26 mouse cellular contexts compared by ENCODE assay signal in genomic region chr17:50679613-50680534, GRCm38 (mm10).
DNase-seq lines count a peak whose midpoint lies in the region; TF ChIP-seq lines count a peak whose summit lies in the region.
"Had no signal": no experiment of that assay in that cellular context is flagged by ENCODE, and none has a peak within 500 bp of the region (broad histone marks: within the 10 kb centered on the region; RNA-seq: fewer than 3 reads in every experiment).

No protein-coding gene starts in this region.

- TF ChIP-seq CTCF in layer of hippocampus, adult 2 months (conservative IDR thresholded peaks at IDR 0.05), result no peak

- H3K4me3 ChIP-seq in layer of hippocampus, adult 2 months, result no peak overlapping the region
- H3K4me3 ChIP-seq: embryonic facial prominence, embryonic 13.5 days; forebrain, embryonic 13.5 days; heart, embryonic 12.5 days; limb, embryonic 12.5 days; liver, embryonic 13.5 days; megakaryocyte, embryonic 14.5 days; midbrain, embryonic 15.5 days; neural tube, embryonic 13.5 days had no signal

- peak; percentile 39 to 51 for DNase-seq in adrenal gland, postnatal 36 days
- no peak for DNase-seq in adrenal gland, postnatal 4 days (ENCODE audit: low spot score in 2 of 2)
- no peak for DNase-seq in layer of hippocampus, adult 2 months (ENCODE audit: low spot score in 2 of 2)
- no peak for DNase-seq in layer of hippocampus, postnatal 10 days (ENCODE audit: low spot score in 2 of 2)
- DNase-seq in 3T3-L1 (ENCODE audit: low read depth, low spot score), result peak; percentile 90
- DNase-seq in adipocyte (ENCODE audit: low spot score), result peak; percentile 47
- DNase-seq in heart, adult 9 months (ENCODE audit: low spot score in 2 of 2), result no peak
- DNase-seq: cerebellum, adult 11 months; cerebellum, postnatal 14 days; gastrocnemius, postnatal 14 days; heart, adult 11 months; heart, postnatal 10 days; kidney, adult 18-20 months; liver, embryonic 13.5 days; lung, embryonic 14.5 days; retina, postnatal 1 day; right cerebral cortex, postnatal 25 days; thymus, postnatal 14 days had no signal

- H3K27ac ChIP-seq in layer of hippocampus, adult 2 months, result peak overlapping the region; percentile 41; the same call in 1 of the 2 replicates
- H3K27ac ChIP-seq: embryonic facial prominence, embryonic 13.5 days; forebrain, embryonic 13.5 days; kidney, postnatal 0 days; liver, embryonic 13.5 days; midbrain, embryonic 15.5 days; neural tube, embryonic 13.5 days had no signal

Comparison
In these comparisons a context has a peak if more than half of its experiments do, and no peak if none do; other contexts are left out.
1. DNase-seq: peak in adrenal gland, postnatal 36 days (2 of 2), 3T3-L1 (single experiment) and adipocyte (single experiment); none in adrenal gland, postnatal 4 days (0 of 2), layer of hippocampus, adult 2 months (0 of 2), layer of hippocampus, postnatal 10 days (0 of 2) and heart, adult 9 months (0 of 2).